Mouse (Mus musculus) neural tube, embryonic 12.5 days (tissue): ENCODE measurements around the gene Gm20388. TPM values are rescaled to one million over a fixed set of nuclear protein-coding genes. Genes with fewer than 3 reads are reported as not detected.

ENCODE experiments used
- ATAC-seq: fragments of 200-750 bp; cut with Nextera tagmentation; 2 replicates; pipeline ENCODE4 v1.8.0; 2017; ENCODE audit warnings: low read depth, mild to moderate bottlenecking, moderate TSS enrichment, moderate library complexity; ENCODE audit not compliant: low FRiP score
- H3K27ac ChIP-seq: fragments of 300-500 bp; sonication (generic); 2 replicates; pipeline ENCODE4 v1.5.1; 2016
- H3K27me3 ChIP-seq: fragments of 300-500 bp; sonication (generic); replicated peaks from 2 replicates; pipeline ENCODE4 v1.6.1; 2016; ENCODE audit warnings: mild to moderate bottlenecking
- H3K36me3 ChIP-seq: fragments of 300-500 bp; sonication (generic); 2 replicates; pipeline ENCODE4 v1.6.1; 2016; ENCODE audit warnings: mild to moderate bottlenecking
- H3K4me1 ChIP-seq: fragments of 300-500 bp; sonication (generic); 2 replicates; pipeline ENCODE4 v1.6.1; 2016
- H3K4me2 ChIP-seq: fragments of 300-500 bp; sonication (generic); replicated peaks from 2 replicates; pipeline ENCODE4 v1.6.1; 2016; ENCODE audit warnings: mild to moderate bottlenecking
- H3K4me3 ChIP-seq: fragments of 300-500 bp; sonication (generic); 2 replicates; pipeline ENCODE4 v1.5.1; 2016
- H3K9ac ChIP-seq: fragments of 300-500 bp; sonication (generic); 2 replicates; pipeline ENCODE4 v1.6.1; 2016; ENCODE audit warnings: mild to moderate bottlenecking
- H3K9me3 ChIP-seq: fragments of 300-500 bp; sonication (generic); 2 replicates; pipeline ENCODE4 v1.6.1; 2016; ENCODE audit warnings: mild to moderate bottlenecking
- WGBS: fragments of 180-500 bp; shearing (Covaris S2); methylation state at CpG from one replicate; pipeline ENCODE4 v1.1.7; 2016; 5-methylcytosine and 5-hydroxymethylcytosine counted together
- polyA plus RNA-seq: library from polyadenylated mRNA; unstranded; fragments of >200 nt; fragmentation: Nextera tagmentation; extraction: Ambion mirVana; gene quantifications from 2 replicates; pipeline ENCODE4 v1.2.1, GENCODE M21; 2016

Gene Gm20388
- polyA plus RNA-seq, 1 experiment from 2014 or later = not detected

DNA sequence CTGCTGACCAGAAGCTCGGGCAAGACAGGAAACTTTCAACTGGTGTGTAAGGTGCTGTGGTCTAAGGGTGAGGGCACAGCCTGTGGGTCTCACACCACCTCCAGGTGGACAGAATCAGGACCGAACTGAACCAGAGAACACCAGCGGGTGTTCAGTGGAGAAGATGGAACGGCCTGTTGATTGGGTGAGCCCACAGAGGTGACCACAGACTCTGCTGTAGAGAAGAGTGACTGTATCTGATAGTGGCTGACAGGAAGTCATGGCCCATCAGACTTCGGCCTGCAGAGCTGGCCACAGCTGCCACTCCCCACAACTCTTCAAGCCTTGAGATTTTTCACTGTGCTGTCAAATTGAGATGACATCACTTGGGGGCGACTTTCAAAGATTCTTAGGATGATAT lies 3808.6 kb downstream of the Gm20388 start:
- ATAC-seq = no peak
- Histone ChIP-seq H3K4me3 (no peak overlapping the region), H3K9ac (no peak overlapping the region), H3K4me2 (no peak overlapping the region), H3K9me3 (no peaks in the 10 kb centered on the region), H3K27me3 (no peaks in the 10 kb centered on the region), H3K27ac (no peak overlapping the region), H3K4me1 (peaks cover 27% of the 10 kb centered on the region), H3K36me3 (no peaks in the 10 kb centered on the region)
- WGBS = 89% methylated on average over 6 of the region's 6 CpGs

DNA sequence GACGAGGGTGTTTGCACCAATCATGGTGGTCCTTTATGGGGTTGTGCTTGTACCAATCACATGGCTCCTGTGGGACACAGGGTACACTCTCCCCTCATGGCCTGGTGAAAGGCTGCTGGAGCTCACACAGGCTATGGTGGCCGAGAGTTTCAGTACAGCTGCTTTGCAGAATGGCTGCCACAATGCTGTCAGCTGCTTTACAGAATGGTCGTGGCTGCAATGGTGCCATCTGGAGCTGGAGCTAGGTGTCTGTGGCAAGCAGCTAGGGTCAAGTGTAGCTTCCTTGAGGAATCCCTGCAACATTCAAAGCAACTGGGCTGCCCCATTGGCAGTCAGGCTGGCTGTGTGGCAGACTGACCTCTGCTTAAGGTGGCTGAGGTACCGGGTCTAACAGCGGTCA lies 3809.2 kb downstream of the Gm20388 start:
- Histone ChIP-seq H3K27me3 (no peaks in the 10 kb centered on the region), H3K4me3 (no peak overlapping the region), H3K27ac (no peak overlapping the region), H3K4me1 (peaks cover 27% of the 10 kb centered on the region), H3K9me3 (no peaks in the 10 kb centered on the region), H3K9ac (no peak overlapping the region), H3K4me2 (no peak overlapping the region), H3K36me3 (no peaks in the 10 kb centered on the region)
- ATAC-seq = no peak
- 64% methylated on average over 5 of the region's 5 CpGs for whole genome bisulfite sequencing

DNA sequence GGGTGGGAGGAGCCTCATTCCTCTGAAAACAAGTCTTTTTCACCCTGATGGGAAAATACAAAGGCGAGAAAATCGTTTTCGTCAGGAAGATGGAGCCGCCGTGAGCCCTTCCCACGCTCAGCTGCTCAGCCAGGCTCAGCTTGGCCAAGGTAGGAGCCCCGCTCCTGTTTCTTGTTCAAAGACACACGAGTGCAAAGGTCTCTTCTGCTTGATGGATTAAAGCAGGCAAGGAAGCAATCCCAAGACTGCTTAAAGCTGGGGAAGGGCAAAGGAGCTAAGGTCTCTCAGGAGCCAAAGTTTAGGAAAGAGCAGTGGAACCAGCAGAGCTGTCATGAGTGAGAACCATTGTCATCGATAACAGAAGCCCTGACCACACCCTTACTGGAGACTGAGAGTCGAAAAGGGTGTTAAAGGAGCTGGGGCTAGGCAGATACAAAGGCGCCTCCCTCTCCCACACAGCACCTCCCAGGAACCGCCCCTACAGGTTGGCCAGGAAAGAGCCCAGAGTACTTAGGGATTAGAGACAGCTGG lies 3809.9 kb downstream of the Gm20388 start:
- Histone ChIP-seq H3K27ac (no peak overlapping the region), H3K9ac (no peak overlapping the region), H3K9me3 (no peaks in the 10 kb centered on the region), H3K36me3 (no peaks in the 10 kb centered on the region), H3K4me3 (no peak overlapping the region), H3K4me2 (0 out of 2 replicates have a peak overlapping the region, but pooled peaks have one; percentile 3), H3K4me1 (peaks cover 25% of the 10 kb centered on the region), H3K27me3 (no peaks in the 10 kb centered on the region)
- ATAC-seq = no peak
- 19% methylated on average over 12 of the region's 12 CpGs for WGBS

DNA sequence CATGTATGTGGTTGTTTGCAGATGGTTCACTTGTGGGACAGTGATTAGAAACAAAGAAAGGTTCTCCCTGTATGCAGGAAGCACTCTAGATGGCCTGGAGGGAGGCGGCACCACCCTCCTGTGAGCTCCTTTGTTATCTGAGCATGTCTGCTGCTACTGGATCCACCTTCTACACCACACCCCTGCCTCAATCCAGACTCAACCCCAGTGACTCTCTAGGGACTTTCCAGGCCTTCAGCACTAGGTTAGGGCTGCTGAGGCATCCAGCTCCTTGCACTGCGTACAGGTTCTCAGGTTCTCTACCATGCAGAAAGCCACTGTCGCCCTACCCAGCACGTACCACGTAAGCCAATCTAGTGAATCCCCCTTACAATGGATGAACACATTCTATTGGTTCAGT lies 3811.6 kb downstream of the Gm20388 start:
- no peak overlapping the region for H3K9ac ChIP-seq
- peaks cover 8% of the 10 kb centered on the region for H3K4me1 ChIP-seq
- no peaks in the 10 kb centered on the region for H3K27me3 ChIP-seq
- no peak for ATAC-seq
- WGBS = 89% methylated on average over 5 of the region's 5 CpGs
- no peak overlapping the region for H3K27ac ChIP-seq
- no peak overlapping the region for H3K4me2 ChIP-seq
- no peak overlapping the region for H3K4me3 ChIP-seq
- H3K36me3 ChIP-seq = no peaks in the 10 kb centered on the region
- H3K9me3 ChIP-seq = no peaks in the 10 kb centered on the region

DNA sequence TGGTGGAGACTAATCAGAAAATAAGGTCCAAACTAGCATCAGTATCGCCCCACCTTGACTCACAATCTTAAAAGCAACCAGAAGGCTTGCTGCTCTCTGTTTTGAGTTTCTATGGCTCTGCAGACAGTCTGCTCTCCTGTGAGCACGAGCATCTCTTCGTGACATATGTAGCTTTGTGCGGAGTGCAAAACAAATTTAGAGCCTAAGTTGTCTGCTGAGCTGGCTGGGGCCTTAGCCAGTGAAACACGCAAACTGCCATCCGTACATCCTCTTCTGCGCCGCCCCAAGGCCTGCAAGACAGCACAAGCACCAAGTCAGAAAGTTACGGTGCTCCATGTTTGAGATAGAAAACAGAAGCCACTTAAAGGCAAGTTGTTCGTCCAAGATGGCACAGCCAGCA lies 3814.1 kb downstream of the Gm20388 start:
- Histone ChIP-seq H3K27me3 (no peaks in the 10 kb centered on the region), H3K36me3 (no peaks in the 10 kb centered on the region), H3K9me3 (no peaks in the 10 kb centered on the region), H3K4me1 (peaks cover 21% of the 10 kb centered on the region), H3K4me3 (no peak overlapping the region), H3K9ac (no peak overlapping the region), H3K4me2 (no peak overlapping the region), H3K27ac (no peak overlapping the region)
- 92% methylated on average over 10 of the region's 10 CpGs for WGBS
- ATAC-seq = no peak

DNA sequence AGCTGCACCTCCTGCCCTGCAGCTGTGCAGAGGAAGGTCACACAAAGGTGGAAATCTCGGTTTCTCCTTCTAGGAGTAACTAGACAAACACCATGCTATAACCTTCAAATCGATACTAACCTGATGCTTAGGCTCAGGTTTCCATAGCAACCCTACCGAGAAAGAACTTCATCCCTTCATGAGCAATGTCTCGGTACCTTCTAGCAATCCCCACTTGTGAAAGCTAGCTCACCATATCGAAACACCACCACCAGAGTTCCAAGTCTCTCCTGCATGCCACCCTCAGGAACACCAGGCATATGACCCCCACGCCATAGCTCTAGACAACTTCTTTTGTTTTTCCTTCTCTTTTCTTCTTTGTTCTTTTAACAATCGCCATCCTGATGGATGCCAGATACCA lies 3814.6 kb downstream of the Gm20388 start:
- no peak overlapping the region for H3K4me2 ChIP-seq
- 70% methylated on average over 7 of the region's 7 CpGs for WGBS
- no peaks in the 10 kb centered on the region for H3K36me3 ChIP-seq
- H3K9ac ChIP-seq = no peak overlapping the region
- H3K27ac ChIP-seq = no peak overlapping the region
- H3K27me3 ChIP-seq = 0 out of 2 replicates have a peak, but pooled peaks cover 2% of the 10 kb centered on the region
- no peaks in the 10 kb centered on the region for H3K9me3 ChIP-seq
- ATAC-seq = no peak
- peaks cover 23% of the 10 kb centered on the region for H3K4me1 ChIP-seq
- H3K4me3 ChIP-seq = no peak overlapping the region

DNA sequence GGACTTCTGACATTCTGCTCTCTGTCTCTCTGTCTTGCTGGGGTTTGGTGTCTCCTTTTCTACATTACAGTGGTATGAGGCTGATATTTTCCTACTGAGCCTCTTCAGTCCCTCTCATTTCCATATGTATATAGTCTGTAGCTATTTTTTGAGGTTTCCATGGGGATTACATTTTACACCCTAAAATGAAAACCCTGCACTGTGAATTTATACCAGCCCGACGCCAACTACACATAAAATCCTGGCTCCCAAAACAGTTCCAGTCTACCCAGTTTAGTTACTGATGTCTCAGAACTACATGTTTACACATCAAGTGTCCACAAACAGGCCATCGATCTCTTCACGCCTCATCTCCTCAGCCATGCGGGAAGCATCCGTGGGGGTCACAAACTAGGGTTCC lies 3816.1 kb downstream of the Gm20388 start:
- 83% methylated on average over 6 of the region's 6 CpGs for WGBS
- Histone ChIP-seq H3K9ac (no peak overlapping the region), H3K9me3 (no peaks in the 10 kb centered on the region)

DNA sequence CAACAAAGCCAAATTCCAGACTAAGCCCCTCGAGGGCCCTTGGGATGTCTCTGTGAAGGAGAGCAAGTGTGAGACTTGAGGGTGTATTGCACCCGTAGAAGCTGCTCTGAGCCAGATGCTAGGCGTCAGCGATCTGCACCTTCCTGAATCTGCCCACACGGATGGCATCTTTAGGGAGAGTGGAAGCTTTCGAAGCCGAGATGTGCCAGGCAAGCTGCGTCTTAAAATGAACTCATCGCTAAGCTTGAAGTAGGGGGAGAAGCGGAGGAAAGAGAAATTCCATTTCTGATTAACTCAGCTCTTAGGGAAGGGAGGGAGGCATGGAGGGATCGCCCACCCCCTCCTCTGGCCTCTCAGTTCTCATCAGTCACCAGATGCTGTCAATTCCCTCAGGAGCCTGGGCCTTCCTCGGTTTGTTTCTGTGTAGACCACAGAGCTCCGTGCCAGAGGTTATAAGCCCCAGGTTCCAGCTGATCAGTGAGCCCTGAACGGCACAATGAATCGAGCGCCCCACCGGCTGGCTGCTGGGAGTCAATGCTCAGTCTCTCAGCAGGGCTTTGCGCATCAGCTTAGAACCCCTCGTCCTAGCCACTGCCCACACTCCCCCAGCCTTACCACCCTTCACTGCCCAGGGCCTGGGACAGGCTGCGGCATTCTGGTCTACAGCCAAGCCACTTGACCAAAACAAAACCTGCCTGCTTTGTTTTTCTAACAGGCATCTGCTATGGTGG lies 3818.6 kb downstream of the Gm20388 start:
- Histone ChIP-seq H3K9me3 (no peaks in the 10 kb centered on the region), H3K36me3 (no peaks in the 10 kb centered on the region), H3K4me3 (no peak overlapping the region), H3K9ac (peak overlapping the region; percentile 35; the same call in 1 of the 2 replicates), H3K4me2 (peak overlapping the region; percentile 38), H3K27me3 (0 out of 2 replicates have a peak, but pooled peaks cover 9% of the 10 kb centered on the region), H3K27ac (peak overlapping the region; percentile 15; the same call in 1 of the 2 replicates), H3K4me1 (peaks cover 19% of the 10 kb centered on the region)
- peak; percentile 79 for ATAC-seq
- WGBS = 26% methylated on average over 20 of the region's 20 CpGs

More for the DNA sequence above, 3816.1 kb downstream of the Gm20388 start:
- Histone ChIP-seq H3K4me1 (peaks cover 19% of the 10 kb centered on the region), H3K4me2 (no peak overlapping the region), H3K4me3 (no peak overlapping the region), H3K27me3 (0 out of 2 replicates have a peak, but pooled peaks cover 9% of the 10 kb centered on the region), H3K36me3 (no peaks in the 10 kb centered on the region), H3K27ac (no peak overlapping the region)
- no peak for ATAC-seq

DNA sequence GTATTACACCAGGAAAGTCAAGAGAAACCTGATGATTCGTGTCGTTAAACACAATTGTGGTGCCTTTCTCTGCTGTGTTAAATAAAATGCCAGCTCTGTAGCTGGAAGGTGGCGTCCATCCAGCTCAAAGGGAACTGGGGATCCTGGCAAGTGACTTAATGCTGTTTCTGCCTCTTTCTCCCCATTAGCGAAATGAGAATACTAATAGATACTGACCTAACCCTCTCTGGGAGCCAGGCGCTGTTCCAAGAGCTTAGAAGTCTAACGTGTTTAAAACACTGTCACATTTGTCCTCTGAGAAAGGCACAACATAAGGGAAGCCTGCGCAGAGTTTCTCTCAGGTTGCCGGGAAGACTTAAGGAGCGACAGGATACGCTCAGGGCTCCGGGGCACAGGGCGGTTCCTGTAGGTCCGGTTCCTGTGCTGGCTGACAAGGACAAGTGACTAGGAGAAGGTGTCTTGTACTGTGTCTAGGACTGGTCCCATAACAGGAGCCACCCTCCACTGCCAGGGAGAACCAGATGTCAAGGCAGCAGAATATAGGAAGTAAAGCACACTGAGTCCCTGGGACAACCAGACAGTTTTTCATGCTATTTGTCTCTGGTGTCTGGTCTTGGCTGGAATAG lies 3819.3 kb downstream of the Gm20388 start:
- Histone ChIP-seq H3K4me2 (peak overlapping the region; percentile 38), H3K4me1 (peaks cover 19% of the 10 kb centered on the region), H3K4me3 (no peak overlapping the region), H3K27ac (no peak overlapping the region), H3K36me3 (no peaks in the 10 kb centered on the region), H3K9me3 (no peaks in the 10 kb centered on the region), H3K9ac (no peak overlapping the region), H3K27me3 (0 out of 2 replicates have a peak, but pooled peaks cover 9% of the 10 kb centered on the region)
- WGBS = 65% methylated on average over 13 of the region's 13 CpGs
- ATAC-seq = no peak

DNA sequence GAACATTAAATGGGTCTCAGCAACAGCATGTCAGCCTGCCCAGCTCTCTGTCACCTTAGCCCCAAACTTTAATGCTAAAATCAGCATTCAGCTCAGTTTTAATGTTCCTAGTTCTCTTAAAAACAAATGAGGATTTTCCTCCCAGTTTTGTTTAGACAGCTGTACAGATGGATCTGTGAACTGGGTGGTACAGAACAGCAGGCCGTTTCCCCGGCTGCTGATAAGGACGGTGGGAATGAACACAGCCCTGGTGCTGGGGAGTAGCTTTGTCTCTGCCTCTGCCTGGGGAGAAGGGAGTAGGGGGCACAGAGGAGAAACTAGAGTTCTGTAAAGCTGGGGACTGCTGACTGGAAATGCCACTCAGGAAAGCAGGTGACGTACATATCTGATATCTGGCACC lies 3821.7 kb downstream of the Gm20388 start:
- Histone ChIP-seq H3K4me1 (peaks cover 19% of the 10 kb centered on the region), H3K27me3 (0 out of 2 replicates have a peak, but pooled peaks cover 9% of the 10 kb centered on the region), H3K9ac (no peak overlapping the region), H3K27ac (no peak overlapping the region), H3K36me3 (no peaks in the 10 kb centered on the region), H3K4me3 (no peak overlapping the region), H3K4me2 (no peak overlapping the region), H3K9me3 (no peaks in the 10 kb centered on the region)
- 41% methylated on average over 4 of the region's 4 CpGs for WGBS
- ATAC-seq = no peak

DNA sequence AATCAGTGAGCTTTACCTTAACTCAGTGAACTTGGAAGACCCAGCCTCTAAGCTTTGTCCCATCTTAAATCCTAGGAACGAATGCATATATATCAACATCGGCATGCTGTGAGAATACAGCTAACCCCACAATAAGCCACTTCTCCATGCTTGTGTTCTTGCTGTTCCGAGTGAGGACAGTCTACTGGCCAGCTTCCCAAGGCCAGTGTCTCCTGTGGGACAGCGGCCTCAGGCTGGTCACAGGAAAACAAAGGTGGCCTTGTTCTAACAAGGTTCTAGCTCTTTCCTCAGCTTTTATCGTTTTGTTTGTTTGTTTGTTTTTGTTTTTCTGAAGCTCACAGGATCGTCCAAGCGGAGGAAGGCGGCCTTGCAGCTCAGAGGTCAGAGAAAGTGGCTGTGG lies 3823.8 kb downstream of the Gm20388 start:
- no peak overlapping the region for H3K9ac ChIP-seq
- H3K27me3 ChIP-seq = 0 out of 2 replicates have a peak, but pooled peaks cover 9% of the 10 kb centered on the region
- H3K4me1 ChIP-seq = peaks cover 7% of the 10 kb centered on the region
- H3K4me2 ChIP-seq = no peak overlapping the region
- no peak for ATAC-seq
- WGBS = 83% methylated on average over 8 of the region's 8 CpGs
- H3K4me3 ChIP-seq = no peak overlapping the region
- no peaks in the 10 kb centered on the region for H3K9me3 ChIP-seq
- H3K36me3 ChIP-seq = no peaks in the 10 kb centered on the region
- no peak overlapping the region for H3K27ac ChIP-seq

DNA sequence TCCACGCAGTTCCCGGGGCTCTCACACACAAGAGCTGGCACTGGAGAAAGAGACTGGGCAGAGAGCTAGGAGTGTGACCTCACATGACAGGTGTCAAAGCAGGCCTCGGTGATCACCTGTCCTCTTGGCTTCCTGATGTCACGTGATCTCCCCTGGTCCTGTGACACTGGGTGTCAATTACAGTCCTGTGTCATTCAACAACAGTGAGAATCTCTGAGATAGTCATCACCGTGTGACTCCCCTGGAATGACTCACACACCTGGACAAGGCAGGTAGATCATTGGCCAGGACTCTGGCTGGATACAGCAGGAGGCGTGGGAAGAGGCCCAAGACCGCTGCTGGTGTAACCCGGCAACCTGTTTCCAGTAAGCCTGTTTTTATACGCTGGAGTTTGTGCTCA lies 3826.3 kb downstream of the Gm20388 start:
- H3K4me2 ChIP-seq = no peak overlapping the region
- no peaks in the 10 kb centered on the region for H3K4me1 ChIP-seq
- H3K9ac ChIP-seq = no peak overlapping the region
- no peak overlapping the region for H3K4me3 ChIP-seq
- H3K27ac ChIP-seq = no peak overlapping the region
- H3K9me3 ChIP-seq = no peaks in the 10 kb centered on the region
- no peaks in the 10 kb centered on the region for H3K27me3 ChIP-seq
- WGBS = 81% methylated on average over 9 of the region's 9 CpGs
- no peaks in the 10 kb centered on the region for H3K36me3 ChIP-seq
- no peak for ATAC-seq
